Mouse (Mus musculus): ENCODE results near the gene Cyba. TPM values are rescaled to one million over a fixed set of nuclear protein-coding genes. Genes with fewer than 3 reads are reported as not detected.

Cyba gene
- polyA plus RNA-seq, 1 experiment from 2014 or later, result 75.4 TPM

DNA sequence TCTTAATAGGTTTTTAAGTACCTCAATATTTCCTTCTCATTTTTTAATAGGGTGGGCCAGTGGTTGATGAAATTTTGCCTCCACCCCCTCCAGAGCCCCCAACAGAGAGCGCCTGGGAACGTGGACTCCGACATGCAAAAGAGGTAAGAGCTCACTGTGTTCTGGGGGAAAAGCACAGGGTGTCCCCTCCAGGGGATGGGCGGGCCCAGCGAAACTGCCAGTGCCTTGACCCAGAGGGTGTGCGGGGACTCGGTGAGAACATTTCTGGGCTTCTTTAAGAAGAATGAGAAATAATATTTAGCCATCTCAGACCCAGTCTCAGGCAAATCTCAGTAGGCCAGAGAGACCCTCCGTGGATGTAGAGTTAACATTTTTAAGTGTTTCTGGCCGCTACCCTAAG is 34.5 kb downstream of the Cyba start:
- Histone ChIP-seq H3K27ac (no peak overlapping the region), H3K36me3 (peaks cover 99% of the 10 kb centered on the region), H3K27me3 (ENCODE audit: insufficient read depth, poor library complexity, severe bottlenecking) (no peaks in the 10 kb centered on the region), H3K4me1 (replicated peaks) (no peaks in the 10 kb centered on the region), H3K9me3 (no peaks in the 10 kb centered on the region), H3K4me3 (no peak overlapping the region)
- DNase-seq (ENCODE audit: low spot score), result no peak
- WGBS, result 95% methylated on average over 9 of the region's 9 CpGs

DNA sequence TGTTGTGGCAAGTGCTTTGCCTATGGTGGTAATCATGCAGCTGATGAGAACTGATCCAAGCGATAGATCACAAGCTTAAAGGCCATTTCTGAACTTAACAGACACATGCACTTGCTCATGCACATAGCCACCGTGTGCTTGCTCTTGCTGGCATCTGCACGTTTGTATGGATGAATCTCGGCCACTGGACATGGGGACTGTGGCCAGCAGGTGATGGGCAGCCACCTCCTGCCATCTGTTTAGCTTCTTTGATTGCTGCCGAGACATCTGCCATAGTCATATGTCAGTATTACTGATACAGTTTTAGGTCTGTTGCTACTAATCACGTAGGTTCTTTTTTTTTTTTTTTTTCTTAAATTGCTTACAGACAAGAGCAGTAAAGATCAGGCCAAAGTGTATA is 37.4 kb downstream of the Cyba start:
- Histone ChIP-seq H3K4me3 (no peak overlapping the region), H3K4me1 (replicated peaks) (no peaks in the 10 kb centered on the region), H3K27ac (no peak overlapping the region), H3K9me3 (no peaks in the 10 kb centered on the region), H3K27me3 (ENCODE audit: insufficient read depth, poor library complexity, severe bottlenecking) (no peaks in the 10 kb centered on the region), H3K36me3 (peaks cover 97% of the 10 kb centered on the region)
- WGBS, result 89% methylated on average over 6 of the region's 6 CpGs
- DNase-seq (ENCODE audit: low spot score), result no peak

DNA sequence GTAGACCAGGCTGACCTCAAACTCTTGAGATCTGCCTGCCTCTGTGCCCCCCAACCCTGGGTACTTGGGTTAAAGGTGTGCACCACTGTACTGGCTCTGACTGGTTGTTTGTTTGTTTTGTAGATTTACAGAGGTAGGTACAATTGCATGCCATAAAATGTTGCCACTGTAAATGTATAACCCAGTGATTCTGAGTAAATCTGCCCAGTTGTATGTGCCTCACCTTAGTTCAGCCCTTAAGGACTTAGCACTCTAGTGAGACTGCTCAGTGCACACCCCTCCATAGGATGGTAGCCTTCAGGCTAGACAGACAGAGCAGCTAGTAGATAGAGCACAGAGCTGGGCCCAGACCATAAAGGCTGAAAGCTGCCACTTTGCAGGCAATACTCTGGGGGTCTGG is 39.0 kb downstream of the Cyba start:
- Histone ChIP-seq H3K9me3 (peaks cover 5% of the 10 kb centered on the region; the same call in 1 of the 2 replicates), H3K4me1 (replicated peaks) (no peaks in the 10 kb centered on the region), H3K36me3 (peaks cover 97% of the 10 kb centered on the region), H3K27me3 (ENCODE audit: insufficient read depth, poor library complexity, severe bottlenecking) (no peaks in the 10 kb centered on the region), H3K27ac (no peak overlapping the region), H3K4me3 (no peak overlapping the region)
- DNase-seq (ENCODE audit: low spot score), result no peak

DNA sequence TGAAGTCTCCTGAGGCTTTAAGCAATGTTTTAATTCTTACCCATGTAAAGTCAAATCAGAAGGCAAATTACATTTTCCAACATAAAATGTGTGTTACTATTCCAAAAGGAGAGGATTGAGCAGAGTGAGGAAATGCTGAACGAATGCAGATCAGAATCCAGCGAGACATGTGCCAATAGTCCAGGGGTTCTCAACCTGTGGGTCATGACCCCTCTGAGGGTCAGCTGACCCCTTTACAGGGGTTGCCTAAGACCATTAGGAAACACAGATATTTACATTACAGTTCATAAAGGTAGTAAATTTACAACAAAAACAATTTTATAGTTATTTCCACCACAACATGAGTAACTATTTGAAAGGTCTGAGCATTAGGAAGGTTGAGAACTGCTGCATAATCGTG is 42.0 kb downstream of the Cyba start:
- WGBS, result 95% methylated on average over 3 of the region's 3 CpGs
- H3K9me3 ChIP-seq, result peaks cover 6% of the 10 kb centered on the region; the same call in 1 of the 2 replicates

DNA sequence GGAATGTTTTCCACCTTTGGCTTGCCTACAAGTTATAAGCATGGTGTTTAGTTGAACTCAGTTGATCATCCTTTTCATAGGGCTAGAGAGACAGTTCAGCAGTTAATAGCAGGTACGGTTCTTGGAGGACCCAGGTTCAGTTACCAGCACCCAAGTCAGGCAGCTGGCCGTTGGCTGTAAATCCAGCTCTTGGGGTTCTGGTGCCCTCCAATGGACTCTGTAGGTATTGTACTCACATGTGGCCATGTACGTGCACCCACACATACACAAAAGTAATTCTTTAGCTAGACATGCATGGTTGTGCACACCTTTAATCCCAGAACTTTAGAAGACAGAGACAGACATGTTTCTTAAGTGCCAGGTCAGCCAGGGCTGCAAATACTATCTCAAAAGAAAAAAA is 43.4 kb downstream of the Cyba start:
- DNase-seq (ENCODE audit: low spot score), result no peak
- WGBS, result 86% methylated on average over 3 of the region's 3 CpGs
- H3K27me3 ChIP-seq (ENCODE audit: insufficient read depth, poor library complexity, severe bottlenecking), result no peaks in the 10 kb centered on the region
- peaks cover 98% of the 10 kb centered on the region for H3K36me3 ChIP-seq
- H3K9me3 ChIP-seq, result peaks cover 6% of the 10 kb centered on the region; the same call in 1 of the 2 replicates
- H3K27ac ChIP-seq, result no peak overlapping the region
- H3K4me3 ChIP-seq, result no peak overlapping the region
- no peaks in the 10 kb centered on the region for H3K4me1 ChIP-seq (replicated peaks)

More for the DNA sequence above, 42.0 kb downstream of the Cyba start:
- Histone ChIP-seq H3K27me3 (ENCODE audit: insufficient read depth, poor library complexity, severe bottlenecking) (no peaks in the 10 kb centered on the region), H3K27ac (no peak overlapping the region), H3K4me1 (replicated peaks) (no peaks in the 10 kb centered on the region), H3K36me3 (peaks cover 97% of the 10 kb centered on the region), H3K4me3 (no peak overlapping the region)
- DNase-seq (ENCODE audit: low spot score), result no peak

DNA sequence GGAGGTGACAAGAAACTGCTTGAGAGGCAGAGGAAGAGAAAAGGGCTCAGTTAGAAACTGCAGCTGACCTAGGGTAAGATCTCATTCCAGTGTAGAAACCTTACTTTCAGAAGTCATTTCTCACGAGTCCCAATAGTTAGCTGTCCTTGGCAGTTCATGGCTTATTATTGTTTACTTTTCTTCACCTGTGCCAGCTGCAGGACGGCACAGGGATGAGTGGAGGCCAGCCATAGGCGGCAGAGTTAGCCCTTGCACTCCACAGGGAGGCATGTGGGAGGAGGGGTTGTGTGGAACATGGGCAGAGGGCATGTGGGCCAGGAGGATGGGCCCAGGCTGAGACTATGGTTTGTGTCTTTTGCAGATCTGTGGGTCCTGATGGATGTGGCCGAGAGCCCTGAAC is 49.7 kb downstream of the Cyba start:
- Histone ChIP-seq H3K27me3 (ENCODE audit: insufficient read depth, poor library complexity, severe bottlenecking) (no peaks in the 10 kb centered on the region), H3K9me3 (no peaks in the 10 kb centered on the region), H3K27ac (no peak overlapping the region), H3K4me3 (no peak overlapping the region), H3K4me1 (replicated peaks) (peaks cover 4% of the 10 kb centered on the region), H3K36me3 (peaks cover 96% of the 10 kb centered on the region)
- WGBS, result 85% methylated on average over 4 of the region's 4 CpGs
- DNase-seq (ENCODE audit: low spot score), result no peak

DNA sequence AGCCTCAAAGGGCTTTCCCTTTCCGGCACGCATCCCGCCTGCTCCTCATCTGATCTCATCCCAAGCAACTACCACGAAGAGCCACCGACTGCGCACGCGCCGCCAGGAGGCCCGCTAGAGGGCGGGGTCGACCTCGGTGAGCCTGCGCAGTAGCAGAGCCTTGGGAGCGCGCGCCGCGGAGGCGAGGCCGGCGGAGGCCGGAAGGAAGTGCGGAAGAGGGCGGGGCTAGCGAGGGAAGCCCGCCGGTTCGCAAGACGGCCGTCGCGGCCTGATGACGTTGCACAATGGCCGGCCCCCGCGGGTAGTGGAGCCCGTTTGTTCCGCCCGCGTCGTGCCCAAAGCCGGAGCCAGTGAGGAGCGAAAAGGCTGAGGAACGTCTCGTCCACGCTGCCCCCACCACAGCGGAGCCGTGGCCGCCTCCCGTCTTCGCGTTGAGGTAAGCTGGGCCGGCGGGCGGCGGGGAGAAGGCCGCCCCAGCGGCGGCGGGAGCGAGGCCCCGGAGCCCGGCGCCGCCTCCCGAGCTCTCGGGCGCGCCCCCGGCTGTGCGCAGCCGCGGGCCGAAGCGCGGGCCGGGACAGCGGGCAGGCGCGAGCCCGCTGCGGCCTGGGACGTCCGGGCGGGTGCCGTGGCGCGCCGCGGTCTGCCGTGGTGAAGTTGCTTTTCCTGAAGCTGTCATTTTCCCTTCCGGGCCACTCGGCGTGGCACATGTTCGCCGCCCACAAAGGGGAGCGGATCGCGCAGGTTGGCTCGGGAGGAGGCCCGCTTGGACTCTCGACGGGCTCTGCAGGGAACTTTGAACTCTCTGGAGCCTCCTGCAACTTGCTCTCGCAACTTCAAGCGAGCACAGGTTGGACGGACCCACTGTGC is 56.1 kb downstream of the Cyba start, which contains the start of gene Zc3h18:
TSS of gene Zc3h18 (plus strand) at position 245 of the 867 bp plus-strand sequence.
- H3K36me3 ChIP-seq, result peaks cover 37% of the 10 kb centered on the region
- H3K4me1 ChIP-seq (replicated peaks), result peaks cover 22% of the 10 kb centered on the region
- no peaks in the 10 kb centered on the region for H3K27me3 ChIP-seq (ENCODE audit: insufficient read depth, poor library complexity, severe bottlenecking)
- H3K9me3 ChIP-seq, result no peaks in the 10 kb centered on the region
- under 1% methylated on average over 107 of the region's 107 CpGs for WGBS
- H3K27ac ChIP-seq, result peak within 1 kb of the TSS; percentile 95
- H3K4me3 ChIP-seq, result peak within 1 kb of the TSS; percentile 87
- peak; percentile 99 for DNase-seq (ENCODE audit: low spot score)

DNA sequence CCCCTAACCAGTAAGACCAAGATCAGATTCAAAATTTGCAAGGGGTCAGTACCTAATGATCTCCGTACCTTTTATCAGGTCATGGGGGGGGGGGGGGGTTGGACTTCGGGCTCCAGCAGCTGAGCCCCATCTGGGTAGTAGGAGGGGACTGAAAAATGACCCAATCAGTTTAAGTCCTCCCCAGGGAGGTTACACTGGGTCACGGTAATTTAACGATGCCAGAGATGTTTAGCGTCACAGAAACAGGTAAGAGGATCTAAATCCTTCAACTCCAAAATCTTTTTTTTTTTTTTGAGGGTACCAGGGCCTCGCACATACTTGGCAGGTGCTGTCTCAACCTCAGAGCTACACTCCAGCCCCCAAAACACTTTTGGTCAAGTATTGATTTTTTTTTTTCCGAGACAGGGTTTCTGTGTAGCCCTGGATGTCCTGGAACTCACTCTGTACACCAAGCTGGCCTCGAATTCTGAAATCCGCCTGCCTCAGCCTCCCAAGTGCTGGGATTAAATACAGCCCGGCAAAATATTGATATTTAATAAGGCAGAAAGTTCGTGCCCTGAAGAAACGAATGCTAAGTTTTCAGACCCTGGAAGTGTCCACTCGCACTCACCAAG is 56.9 kb downstream of the Cyba start:
- WGBS, result 34% methylated on average over 13 of the region's 13 CpGs
- H3K27ac ChIP-seq, result peak overlapping the region; percentile 95
- no peaks in the 10 kb centered on the region for H3K27me3 ChIP-seq (ENCODE audit: insufficient read depth, poor library complexity, severe bottlenecking)
- DNase-seq (ENCODE audit: low spot score), result no peak
- peaks cover 22% of the 10 kb centered on the region for H3K4me1 ChIP-seq (replicated peaks)
- H3K36me3 ChIP-seq, result peaks cover 30% of the 10 kb centered on the region
- H3K4me3 ChIP-seq, result peak overlapping the region; percentile 87
- H3K9me3 ChIP-seq, result no peaks in the 10 kb centered on the region

DNA sequence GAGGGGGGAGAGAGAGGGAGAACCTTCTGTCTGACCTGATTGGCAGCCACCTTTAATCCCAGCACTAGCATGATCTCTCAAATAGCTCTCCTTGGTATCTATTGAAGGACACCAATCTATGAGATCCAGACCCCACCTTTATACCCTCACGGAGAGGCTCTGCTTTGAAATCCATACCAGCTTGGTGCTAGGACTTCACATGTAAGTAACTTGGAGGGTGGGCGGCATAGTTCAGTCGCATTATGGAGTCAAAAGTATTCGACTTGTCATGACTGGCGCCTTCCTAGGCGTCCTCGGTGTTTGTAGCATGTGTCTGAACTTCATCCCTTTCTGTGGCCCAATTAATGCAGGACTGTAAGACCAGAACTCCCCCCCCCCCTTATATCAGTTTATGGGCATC is 57.4 kb downstream of the Cyba start:
- H3K27ac ChIP-seq, result no peak overlapping the region
- H3K4me3 ChIP-seq, result peak overlapping the region; percentile 87
- no peaks in the 10 kb centered on the region for H3K27me3 ChIP-seq (ENCODE audit: insufficient read depth, poor library complexity, severe bottlenecking)
- peaks cover 22% of the 10 kb centered on the region for H3K4me1 ChIP-seq (replicated peaks)
- peaks cover 24% of the 10 kb centered on the region for H3K36me3 ChIP-seq
- WGBS, result 87% methylated on average over 7 of the region's 7 CpGs
- DNase-seq (ENCODE audit: low spot score), result no peak
- H3K9me3 ChIP-seq, result no peaks in the 10 kb centered on the region

Other genes starting within 250 kb of the Cyba start
- gene Zfpm1, start 150.8 kb downstream of the Cyba start, polyA plus RNA-seq (2016; fragmentation: Nextera tagmentation; extraction: Ambion mirVana), result 1.6 and 2.4 TPM in 2 replicates
- not detected in 2 replicates for gene Trhr2, start 72.2 kb downstream of the Cyba start, polyA plus RNA-seq (2016; fragmentation: Nextera tagmentation; extraction: Ambion mirVana)
- 67.6 and 75.0 TPM in 2 replicates for gene Zc3h18, start 56.3 kb downstream of the Cyba start, polyA plus RNA-seq (2016; fragmentation: Nextera tagmentation; extraction: Ambion mirVana)
- gene Il17c, start 10.9 kb downstream of the Cyba start, polyA plus RNA-seq (2016; fragmentation: Nextera tagmentation; extraction: Ambion mirVana), result not detected in 2 replicates
- gene Mvd, start 10.5 kb upstream of the Cyba start, polyA plus RNA-seq (2016; fragmentation: Nextera tagmentation; extraction: Ambion mirVana), result 61.8 and 65.1 TPM in 2 replicates
- gene Snai3, start 27.8 kb upstream of the Cyba start, polyA plus RNA-seq (2016; fragmentation: Nextera tagmentation; extraction: Ambion mirVana), result 0.16 TPM in 1 of 2 replicates, not detected in the other
- 31.8 and 33.6 TPM in 2 replicates for gene Rnf166, start 43.1 kb upstream of the Cyba start, polyA plus RNA-seq (2016; fragmentation: Nextera tagmentation; extraction: Ambion mirVana)
- 74.1 and 74.7 TPM in 2 replicates for gene Ctu2, start 43.2 kb upstream of the Cyba start, polyA plus RNA-seq (2016; fragmentation: Nextera tagmentation; extraction: Ambion mirVana)
- 6.5 and 9.2 TPM in 2 replicates for gene Piezo1, start 118.4 kb upstream of the Cyba start, polyA plus RNA-seq (2016; fragmentation: Nextera tagmentation; extraction: Ambion mirVana)
- 56.0 and 64.3 TPM in 2 replicates for gene Cdt1, start 135.1 kb upstream of the Cyba start, polyA plus RNA-seq (2016; fragmentation: Nextera tagmentation; extraction: Ambion mirVana)
- 237 and 268 TPM in 2 replicates for gene Aprt, start 144.0 kb upstream of the Cyba start, polyA plus RNA-seq (2016; fragmentation: Nextera tagmentation; extraction: Ambion mirVana)
- gene Galns, start 178.5 kb upstream of the Cyba start, polyA plus RNA-seq (2016; fragmentation: Nextera tagmentation; extraction: Ambion mirVana), result 7.1 and 7.2 TPM in 2 replicates
- gene Trappc2l, start 178.7 kb upstream of the Cyba start, polyA plus RNA-seq (2016; fragmentation: Nextera tagmentation; extraction: Ambion mirVana), result 53.3 and 68.5 TPM in 2 replicates
- gene Pabpn1l, start 189.8 kb upstream of the Cyba start, polyA plus RNA-seq (2016; fragmentation: Nextera tagmentation; extraction: Ambion mirVana), result not detected in 2 replicates